Mouse (Mus musculus) lung, embryonic 14.5 days (tissue): Measurements from ENCODE around the gene Rbm34. TPM values are rescaled to one million over a fixed set of nuclear protein-coding genes. Genes with fewer than 3 reads are reported as not detected.

Source experiments
- ATAC-seq: fragments of 200-750 bp; cut with Nextera tagmentation; 2 replicates; pipeline ENCODE4 v1.8.0; 2017; ENCODE audit warnings: mild to moderate bottlenecking, moderate TSS enrichment, moderate library complexity; ENCODE audit not compliant: insufficient read depth
- DNase-seq: peaks from one replicate; pipeline ENCODE4 v3.0.0-alpha.2; 2015
- H3K27ac ChIP-seq: fragments of 300-500 bp; sonication (generic); 2 replicates; pipeline ENCODE4 v1.5.1; 2014; ENCODE audit warnings: low read depth, mild to moderate bottlenecking, moderate library complexity
- H3K27me3 ChIP-seq: fragments of 300-500 bp; sonication (generic); 2 replicates; pipeline ENCODE4 v1.6.1; 2014; ENCODE audit warnings: low read length, control low read depth; ENCODE audit not compliant: insufficient read depth
- H3K36me3 ChIP-seq: fragments of 300-500 bp; sonication (generic); 2 replicates; pipeline ENCODE4 v1.6.1; 2014; ENCODE audit warnings: control low read depth; ENCODE audit not compliant: insufficient read depth
- H3K4me1 ChIP-seq: fragments of 300-500 bp; sonication (generic); 2 replicates; pipeline ENCODE4 v1.6.1; 2014; ENCODE audit warnings: antibody characterized with exemption, control low read depth; ENCODE audit not compliant: insufficient read depth
- H3K4me2 ChIP-seq: fragments of 300-500 bp; sonication (generic); 2 replicates; pipeline ENCODE4 v1.6.1; 2014; ENCODE audit warnings: mild to moderate bottlenecking
- H3K4me3 ChIP-seq: fragments of 300-500 bp; sonication (generic); 2 replicates; pipeline ENCODE4 v1.5.1; 2014; ENCODE audit warnings: low read depth, low read length
- H3K9ac ChIP-seq: fragments of 300-500 bp; sonication (generic); 2 replicates; pipeline ENCODE4 v1.6.1; 2014
- H3K9me3 ChIP-seq: fragments of 300-500 bp; sonication (generic); 2 replicates; pipeline ENCODE4 v1.6.1; 2016; ENCODE audit warnings: low read depth, low read length, control low read depth
- CTCF ChIP-seq: IDR thresholded peaks from 2 replicates; pipeline ENCODE4 v1.5.1; 2016; ENCODE audit warnings: antibody characterized with exemption, low read depth
- WGBS: fragments of 180-500 bp; shearing (Covaris S2); extraction: QIAGEN DNeasy Blood & Tissue Kit; methylation state at CpG from one replicate; pipeline ENCODE4 v1.1.7; 2014; 5-methylcytosine and 5-hydroxymethylcytosine counted together
- polyA plus RNA-seq: library from polyadenylated mRNA; unstranded; fragments of >200 nt; fragmentation: Nextera tagmentation; extraction: Ambion mirVana; gene quantifications from 2 replicates; pipeline ENCODE4 v1.2.1, GENCODE M21; 2014

Rbm34 gene
- polyA plus RNA-seq, 1 experiment from 2014 or later: 26.6 TPM

DNA sequence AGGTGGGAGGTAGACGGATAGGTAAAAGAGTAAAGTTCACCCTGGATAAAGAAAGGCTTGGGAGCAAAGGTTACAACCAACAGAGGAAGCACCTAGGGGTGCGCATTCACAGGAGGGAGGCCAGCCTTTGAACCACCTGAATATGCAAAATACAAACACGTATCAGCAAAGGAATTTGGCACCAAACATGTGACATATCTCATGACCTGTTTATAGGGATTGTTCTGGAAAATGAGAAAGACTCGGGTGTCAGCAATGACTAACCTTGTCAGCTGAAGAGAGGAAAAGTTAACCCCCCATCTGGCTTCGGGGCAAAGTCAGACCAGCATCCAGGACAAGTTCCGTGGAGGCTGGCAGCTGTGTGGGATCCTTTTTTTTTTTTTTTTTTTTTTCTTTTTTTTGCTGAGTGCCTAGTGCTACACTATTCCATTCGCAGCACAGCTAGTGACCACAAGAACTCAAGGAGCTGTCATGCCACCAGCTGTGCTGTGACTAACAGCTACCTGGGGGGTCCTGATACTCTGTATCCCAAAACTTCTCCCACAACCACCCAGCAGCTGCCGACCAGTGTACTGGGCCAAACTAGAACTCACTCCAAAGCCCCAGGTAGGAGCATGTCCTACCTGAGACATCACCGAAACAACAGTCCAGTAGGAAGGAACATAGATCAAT, 67.5 kb downstream of the Rbm34 start:
- no peak overlapping the region for H3K27ac ChIP-seq

DNA sequence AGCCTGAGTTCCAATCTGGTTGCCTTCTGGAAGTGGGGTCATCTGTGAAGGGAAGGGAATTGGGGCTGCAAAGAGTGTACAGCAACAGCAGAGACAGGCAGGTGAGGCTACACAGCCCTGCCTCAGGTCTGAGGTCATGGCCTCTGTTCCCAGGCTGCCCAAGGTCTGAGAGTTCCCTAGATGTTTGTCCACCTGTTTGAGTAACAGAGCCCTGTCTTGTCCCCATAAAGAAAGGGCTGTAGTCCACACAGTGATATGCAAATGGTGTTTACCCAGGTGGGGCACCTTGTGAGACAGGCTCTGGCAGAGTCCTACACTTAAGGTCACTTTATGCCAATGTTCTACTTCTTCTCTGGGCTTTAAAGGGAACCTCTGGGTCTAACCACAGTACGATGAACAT, 69.3 kb downstream of the Rbm34 start:
- no peak overlapping the region for H3K9ac ChIP-seq
- H3K27ac ChIP-seq: no peak overlapping the region
- no peak for TF ChIP-seq CTCF
- DNase-seq: no peak
- 86% methylated on average over 1 of the region's 1 CpGs for WGBS
- no peak for ATAC-seq
- H3K4me2 ChIP-seq: no peak overlapping the region
- H3K36me3 ChIP-seq: no peaks in the 10 kb centered on the region
- no peaks in the 10 kb centered on the region; the same call in 1 of the 2 replicates for H3K4me1 ChIP-seq
- H3K9me3 ChIP-seq: no peaks in the 10 kb centered on the region
- H3K4me3 ChIP-seq: no peak overlapping the region
- H3K27me3 ChIP-seq: no peaks in the 10 kb centered on the region

More for the DNA sequence above, 67.5 kb downstream of the Rbm34 start:
- Histone ChIP-seq H3K4me3 (no peak overlapping the region), H3K9me3 (no peaks in the 10 kb centered on the region), H3K36me3 (no peaks in the 10 kb centered on the region), H3K9ac (no peak overlapping the region), H3K27me3 (no peaks in the 10 kb centered on the region), H3K4me1 (no peaks in the 10 kb centered on the region; the same call in 1 of the 2 replicates), H3K4me2 (no peak overlapping the region)
- ATAC-seq (no peak), DNase-seq (no peak)
- 45% methylated on average over 9 of the region's 9 CpGs for WGBS
- no peak for TF ChIP-seq CTCF

DNA sequence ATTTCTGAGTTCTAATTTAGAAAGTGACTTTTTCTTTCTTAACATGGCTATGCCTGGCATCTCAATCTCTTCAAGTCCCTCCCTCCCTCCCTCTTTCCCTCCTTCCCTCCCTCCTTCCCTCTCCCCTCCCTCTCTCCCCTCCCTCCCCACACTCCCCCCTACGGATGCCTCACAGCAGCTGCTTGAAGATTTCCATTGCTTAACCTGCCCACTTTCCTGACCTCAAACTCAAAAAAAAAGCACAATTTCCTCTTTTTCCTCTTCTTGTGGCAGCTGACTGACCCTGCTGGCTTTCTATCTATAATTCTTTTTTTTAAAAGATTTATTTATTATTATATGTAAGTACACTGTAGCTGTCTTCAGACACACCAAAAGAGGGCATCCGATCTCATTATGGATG, 69.8 kb downstream of the Rbm34 start:
- Histone ChIP-seq H3K9ac (no peak overlapping the region), H3K9me3 (no peaks in the 10 kb centered on the region), H3K27me3 (no peaks in the 10 kb centered on the region), H3K4me2 (no peak overlapping the region), H3K27ac (no peak overlapping the region), H3K4me1 (no peaks in the 10 kb centered on the region; the same call in 1 of the 2 replicates), H3K36me3 (no peaks in the 10 kb centered on the region), H3K4me3 (no peak overlapping the region)
- DNase-seq (no peak), ATAC-seq (no peak)
- WGBS: 28% methylated on average over 2 of the region's 2 CpGs
- TF ChIP-seq CTCF: no peak

Other genes with a start within 250 kb of the Rbm34 start
- gene Tomm20, start 25.2 kb downstream of the Rbm34 start, polyA plus RNA-seq: 215 and 218 TPM in 2 replicates
- 32.2 and 33.8 TPM in 2 replicates for gene Pard3, start 92.8 kb upstream of the Rbm34 start, polyA plus RNA-seq